Mouse (Mus musculus): ENCODE measurements at regions not wholly inside any gene's neighbourhood (a gene's known extent, or its start where the extent isn't known, plus 50 kb on each side); places are given as distances from the start of the nearest gene placed in this dataset.

DNA sequence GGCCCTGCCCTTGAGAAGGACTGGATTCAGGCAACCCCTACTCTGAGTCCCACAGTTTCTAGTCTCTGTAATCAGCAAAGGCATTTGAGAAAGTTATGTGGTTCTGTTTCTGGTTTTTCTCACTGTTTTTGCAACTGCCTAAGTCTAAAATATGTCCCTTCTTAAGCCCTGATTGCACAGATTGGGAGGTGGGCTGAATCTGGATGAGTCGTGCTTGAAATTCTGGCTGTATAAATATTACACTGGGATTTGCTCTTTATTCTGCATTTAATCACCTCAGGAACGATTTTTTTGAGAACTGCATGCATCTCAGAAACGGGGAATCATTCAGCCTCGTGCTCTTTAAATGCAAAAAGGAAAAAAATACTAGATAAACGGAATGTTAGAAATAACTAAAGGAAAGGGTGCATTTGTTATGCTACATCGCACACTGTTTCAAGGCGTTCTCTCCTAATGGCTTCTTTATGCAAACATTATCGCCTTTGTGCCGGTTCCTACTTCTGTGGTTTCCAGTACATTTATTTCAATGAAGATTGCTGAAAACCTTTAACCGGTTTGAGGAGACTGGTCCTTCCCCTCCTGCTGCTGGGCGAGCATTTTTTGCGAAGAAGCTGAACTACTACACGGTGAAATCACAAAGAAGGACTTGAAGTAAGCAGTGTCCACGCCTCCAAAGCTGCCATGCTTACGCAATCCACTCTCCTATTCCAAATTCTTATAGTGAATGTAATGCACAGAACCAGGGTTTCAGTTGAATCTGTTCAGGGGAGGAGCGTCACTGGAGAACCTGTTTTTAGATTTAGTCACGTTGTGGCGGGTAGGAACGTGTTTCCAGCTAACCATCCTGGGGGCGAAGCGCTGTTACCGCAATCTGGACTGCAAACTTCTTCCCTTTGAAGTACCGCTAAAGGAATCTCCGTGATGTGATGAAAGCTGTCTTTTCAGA is 327.8 kb upstream of the Nrp1 start:
- no peak for DNase-seq
- intact Hi-C loops (cut with DNase I), result no loop called here

DNA sequence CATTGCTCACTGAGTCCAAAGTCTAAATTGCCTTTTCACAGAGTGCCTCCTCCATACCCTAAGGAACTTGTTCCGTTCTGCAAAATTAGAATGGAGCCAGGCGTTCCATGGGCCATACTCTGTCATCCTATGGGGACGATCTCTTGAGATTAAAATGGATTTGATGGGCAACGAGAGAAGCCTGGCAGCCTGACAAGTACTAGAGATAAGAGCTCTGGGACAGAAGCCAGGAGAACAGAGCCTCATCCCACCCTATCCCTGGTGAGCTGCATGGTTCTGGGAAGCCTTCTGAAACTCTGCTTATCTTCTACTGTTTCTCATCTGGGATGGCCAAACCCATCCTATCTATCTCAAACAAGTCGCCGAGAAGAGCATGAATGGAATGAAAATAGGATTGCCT is 324.3 kb upstream of the Nrp1 start:
- intact Hi-C loops (cut with DNase I), result no loop called here
- DNase-seq, result no peak

DNA sequence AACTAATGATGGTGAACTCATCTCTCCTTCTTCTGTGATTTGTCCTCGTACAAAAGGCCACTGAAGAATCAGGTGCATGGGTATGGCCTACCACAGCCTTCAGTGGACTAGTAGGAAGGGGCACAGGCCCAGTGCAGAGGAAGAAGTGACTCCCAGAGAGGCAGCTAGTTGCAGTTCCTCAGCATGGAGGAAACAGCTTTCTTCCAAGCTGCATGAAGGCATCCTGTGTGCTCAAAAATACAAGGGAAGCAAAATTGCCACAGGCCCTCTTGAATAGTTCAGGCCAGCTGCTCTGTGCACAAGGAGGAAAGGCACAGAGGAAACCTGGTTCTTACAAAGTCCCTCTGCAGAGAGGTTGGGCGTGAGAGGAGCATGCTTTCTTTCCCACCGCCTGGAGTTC is 322.7 kb upstream of the Nrp1 start:
- intact Hi-C loops (cut with DNase I), result no loop called here
- DNase-seq, result no peak

DNA sequence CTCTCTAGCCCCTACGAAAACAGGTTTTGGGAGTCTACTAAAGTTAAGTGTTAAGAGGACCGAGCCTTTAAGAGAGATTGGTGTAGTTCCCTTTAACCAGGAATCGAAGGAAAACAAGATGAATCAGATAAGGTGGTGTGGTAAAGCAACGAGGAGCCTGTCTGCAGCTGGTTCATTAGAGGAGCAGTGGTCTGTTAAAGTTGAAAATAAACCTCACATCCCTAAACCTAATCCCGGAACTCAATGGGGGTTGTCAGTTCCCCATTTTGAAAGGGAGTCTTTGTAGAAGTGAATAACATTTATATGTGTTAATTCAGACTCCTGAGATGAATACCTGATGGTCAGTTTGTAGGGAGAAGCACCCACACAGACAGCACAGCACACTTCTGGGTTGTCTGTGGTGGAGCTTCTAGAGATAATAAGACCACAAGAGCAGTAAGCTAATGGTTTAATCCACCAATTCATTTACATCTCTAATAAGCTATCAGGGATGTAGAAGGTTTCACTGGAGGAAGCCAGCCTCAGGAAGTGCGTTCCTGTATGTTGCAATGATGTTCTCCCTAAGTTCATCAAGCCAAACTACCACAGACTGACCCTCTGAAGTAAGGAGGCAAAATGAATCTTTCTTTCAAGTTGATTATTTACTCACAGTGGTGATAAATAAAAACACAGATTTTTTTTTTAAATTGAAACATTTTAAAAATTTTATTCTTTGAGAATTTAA is 318.9 kb upstream of the Nrp1 start:
- no peak for DNase-seq
- intact Hi-C loops (cut with DNase I), result no loop called here

DNA sequence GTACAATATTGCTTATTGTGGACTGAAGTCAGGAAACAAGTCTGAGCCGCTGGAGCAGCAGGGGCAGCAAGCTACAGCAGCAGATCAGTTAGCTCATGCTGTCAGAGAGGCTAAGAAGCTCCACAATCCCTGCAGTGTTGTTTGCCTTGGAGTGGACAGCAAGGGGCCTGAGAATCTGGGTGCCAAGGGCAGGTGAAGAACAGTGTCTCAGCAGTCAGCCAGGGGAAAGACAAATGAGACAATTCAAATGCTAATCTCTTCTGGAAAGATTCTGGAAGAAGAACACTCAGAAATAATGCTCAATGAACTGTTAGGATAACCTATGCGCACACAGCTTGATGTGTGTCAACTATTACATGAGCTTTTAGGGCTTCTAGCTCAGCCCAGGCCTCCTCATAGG is 315.5 kb upstream of the Nrp1 start:
- intact Hi-C loops (cut with DNase I), result no loop called here

DNA sequence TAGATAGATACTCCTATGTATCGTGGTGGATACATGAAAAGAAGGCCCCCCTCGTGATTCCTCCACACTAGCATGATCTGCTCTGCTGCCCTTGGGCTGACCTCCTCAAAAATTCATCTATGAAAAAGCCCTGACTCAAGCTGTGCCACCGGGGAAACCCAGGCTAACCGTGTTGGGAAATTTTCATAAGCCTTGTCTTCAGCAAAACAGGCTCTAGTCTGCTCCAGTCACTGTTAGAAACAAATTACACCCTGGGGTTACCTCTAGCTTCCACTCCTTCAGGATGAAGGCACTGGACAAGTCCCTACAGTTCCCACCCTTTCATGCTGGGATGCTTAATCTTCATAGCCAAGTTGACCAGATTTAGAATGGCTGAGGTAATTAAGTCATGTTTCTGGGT is 315.0 kb upstream of the Nrp1 start:
- no peak for DNase-seq
- intact Hi-C loops (cut with DNase I), result no loop called here

More for the DNA sequence above, 315.5 kb upstream of the Nrp1 start:
- DNase-seq, result no peak

DNA sequence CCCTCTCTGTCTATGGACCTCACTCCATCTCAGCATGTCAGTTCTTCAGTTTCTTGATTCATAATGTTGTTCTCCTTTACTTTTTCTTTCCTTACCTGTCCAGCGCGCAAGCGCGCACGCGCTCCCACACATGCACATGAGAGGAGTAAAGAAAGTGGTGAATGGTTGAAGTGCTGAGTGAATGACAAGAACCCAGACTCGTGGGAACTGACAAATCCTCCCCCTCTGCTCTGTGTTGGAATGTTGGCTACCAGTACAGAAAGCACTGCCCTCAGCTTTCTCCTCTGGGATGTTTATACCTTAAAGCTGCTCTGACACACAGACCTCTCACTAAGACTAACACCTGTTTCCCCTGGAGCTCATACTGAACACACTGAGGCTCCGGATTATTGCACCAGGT is 302.2 kb upstream of the Nrp1 start:
- intact Hi-C loops (cut with DNase I), result no loop called here
- DNase-seq, result no peak

DNA sequence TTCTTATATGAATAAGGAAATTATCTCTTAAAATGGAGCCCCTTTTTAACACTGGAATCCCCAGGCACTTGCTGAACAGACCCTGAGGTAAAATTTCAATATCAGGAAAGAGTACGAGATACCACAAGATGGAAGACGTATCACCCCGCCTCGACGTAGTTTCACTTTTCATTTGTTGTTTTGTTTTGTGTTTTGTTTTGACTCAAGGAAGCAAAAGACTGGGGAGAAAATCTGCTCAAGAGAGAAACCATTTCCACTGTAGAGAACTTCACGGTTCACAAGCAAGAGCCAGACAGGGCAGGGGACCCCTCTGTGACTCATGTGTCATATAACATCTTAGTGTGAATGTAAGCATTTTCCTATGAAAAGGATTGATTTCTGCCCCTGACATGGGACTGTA is 300.6 kb upstream of the Nrp1 start:
- intact Hi-C loops (cut with DNase I), result no loop called here
- no peak for DNase-seq

DNA sequence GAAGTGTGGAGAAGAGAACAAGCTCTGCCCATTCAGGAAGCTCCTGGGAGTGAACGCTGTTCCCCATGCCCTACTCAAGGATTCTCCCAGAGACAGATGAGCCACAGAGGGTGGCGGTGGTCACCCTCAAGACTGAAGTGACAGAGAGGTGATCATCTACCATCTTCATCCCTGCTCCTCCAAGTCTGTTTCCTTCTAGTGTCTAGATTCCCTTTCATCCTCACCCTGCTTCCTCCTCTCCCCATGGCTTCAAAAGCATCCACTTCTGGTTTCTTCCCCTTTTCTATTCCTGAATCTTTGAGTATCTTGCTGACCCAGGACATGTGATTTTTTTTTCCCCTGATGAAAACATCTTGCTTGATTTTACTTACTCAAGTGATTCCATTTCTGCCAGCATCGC is 298.6 kb upstream of the Nrp1 start:
- intact Hi-C loops (cut with DNase I), result no loop called here
- no peak for DNase-seq

DNA sequence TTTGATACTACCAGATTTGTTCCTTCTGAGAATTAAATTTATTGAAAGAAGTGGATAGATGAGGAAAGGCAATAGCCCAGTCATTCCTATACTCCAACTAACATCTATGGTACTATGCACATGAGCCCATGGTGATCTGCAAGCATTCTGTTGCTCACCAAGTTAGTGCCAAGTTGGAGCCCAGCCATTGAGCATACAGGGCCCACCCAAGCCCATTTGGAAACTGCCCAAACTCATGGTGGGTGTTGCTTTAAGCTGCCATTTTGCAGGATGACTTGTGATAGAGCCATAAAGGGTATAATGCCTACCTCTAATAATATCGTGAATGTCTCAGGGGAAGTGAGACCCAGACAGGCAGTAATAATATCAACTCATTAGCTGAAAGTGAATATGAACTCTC is 294.2 kb upstream of the Nrp1 start:
- peak; percentile 80 for DNase-seq
- intact Hi-C loops (cut with DNase I), result no loop called here

DNA sequence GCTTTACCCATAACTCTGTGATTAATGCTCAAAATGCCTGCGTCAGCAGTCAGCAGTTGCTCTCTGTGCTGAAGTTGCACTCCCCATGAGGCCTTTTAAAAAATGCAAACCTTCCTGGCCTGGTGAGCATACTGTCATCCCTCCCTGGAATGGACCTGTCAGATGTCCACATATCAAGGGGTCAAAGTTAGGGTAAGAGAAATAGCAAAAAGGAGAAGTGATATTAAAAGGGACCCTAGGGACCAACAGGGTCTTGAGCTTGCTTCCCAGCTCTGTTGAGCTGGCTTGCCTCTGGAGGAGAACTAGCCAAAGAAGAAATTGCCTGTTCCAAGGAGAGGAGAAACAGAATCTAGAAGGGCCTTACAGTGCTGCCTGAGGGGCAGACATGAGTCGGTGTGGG is 293.3 kb upstream of the Nrp1 start:
- intact Hi-C loops (cut with DNase I), result no loop called here
- no peak for DNase-seq

DNA sequence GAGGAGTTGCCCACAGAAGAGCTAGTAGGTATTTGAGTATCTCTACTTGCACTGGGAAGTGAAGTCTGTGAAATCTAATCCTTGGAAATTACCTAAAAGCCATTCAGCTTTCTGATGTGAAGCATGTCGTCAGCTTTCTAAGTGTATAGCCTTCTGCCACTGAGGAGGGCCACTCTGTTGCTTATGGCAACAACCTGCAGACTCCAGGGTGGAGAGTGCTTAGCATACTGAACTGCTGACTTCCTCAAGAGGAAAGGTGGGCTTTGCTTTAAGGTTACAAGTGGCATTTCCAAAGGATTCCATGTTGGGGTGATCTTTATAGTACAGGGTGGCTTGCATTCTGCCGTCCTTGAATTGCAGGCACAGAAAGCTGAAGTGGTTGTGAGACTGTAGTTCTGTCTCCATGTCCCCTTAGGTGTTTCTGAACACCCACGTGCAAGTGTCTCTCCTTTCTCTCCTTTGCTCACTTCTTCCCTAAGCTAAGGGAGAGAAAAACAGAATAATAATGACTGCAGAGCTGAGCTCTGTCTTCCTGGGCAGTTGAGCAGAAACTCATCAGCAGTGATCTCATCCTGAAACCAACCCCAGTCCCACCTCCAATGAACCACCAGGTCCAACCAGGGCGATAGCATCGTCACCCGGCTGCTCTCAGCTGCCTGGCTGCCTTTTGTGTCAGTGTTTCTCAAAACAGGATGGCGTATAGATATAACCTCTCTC is 292.3 kb upstream of the Nrp1 start:
- DNase-seq, result peak; percentile 4
- intact Hi-C loops (cut with DNase I), result no loop called here

DNA sequence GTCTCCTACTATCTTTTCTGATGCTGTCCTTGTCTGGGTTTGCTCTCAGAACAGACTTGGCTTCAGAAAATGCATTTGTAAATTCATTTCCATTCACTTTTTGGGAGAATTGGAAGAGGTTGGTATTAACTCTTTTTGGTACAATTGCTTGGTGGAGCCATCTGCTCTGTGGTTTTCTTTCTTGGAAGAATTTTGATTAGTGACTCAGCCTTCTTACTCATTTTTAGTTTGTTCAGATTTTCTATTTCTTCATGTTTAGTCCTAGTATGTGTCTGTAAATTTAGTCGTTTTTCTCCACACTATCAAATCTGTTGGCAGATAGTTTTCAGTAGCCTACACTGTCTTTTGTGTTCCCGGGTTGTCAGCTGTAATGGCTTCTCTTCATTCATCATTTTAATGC is 288.7 kb upstream of the Nrp1 start:
- DNase-seq, result no peak
- intact Hi-C loops (cut with DNase I), result no loop called here

DNA sequence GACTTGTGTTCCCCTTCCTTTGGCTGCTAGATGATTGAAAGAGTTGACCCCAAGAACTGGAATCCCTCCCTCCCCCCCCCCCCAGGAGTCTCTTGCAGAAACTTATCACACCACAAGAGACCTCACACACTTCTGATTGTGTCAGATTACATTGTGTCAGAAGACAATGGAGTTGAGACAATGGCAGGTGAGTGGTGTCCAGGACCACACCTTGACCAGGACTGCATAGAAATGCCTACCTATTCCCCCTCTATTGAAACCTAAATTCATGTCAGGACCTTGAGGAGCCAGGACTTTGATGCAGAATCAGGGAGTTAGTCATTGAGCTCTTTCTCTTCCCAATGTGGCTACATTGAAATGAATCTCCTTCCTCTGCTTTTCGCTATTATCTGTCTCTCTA is 282.8 kb upstream of the Nrp1 start:
- no peak for DNase-seq
- intact Hi-C loops (cut with DNase I), result no loop called here

DNA sequence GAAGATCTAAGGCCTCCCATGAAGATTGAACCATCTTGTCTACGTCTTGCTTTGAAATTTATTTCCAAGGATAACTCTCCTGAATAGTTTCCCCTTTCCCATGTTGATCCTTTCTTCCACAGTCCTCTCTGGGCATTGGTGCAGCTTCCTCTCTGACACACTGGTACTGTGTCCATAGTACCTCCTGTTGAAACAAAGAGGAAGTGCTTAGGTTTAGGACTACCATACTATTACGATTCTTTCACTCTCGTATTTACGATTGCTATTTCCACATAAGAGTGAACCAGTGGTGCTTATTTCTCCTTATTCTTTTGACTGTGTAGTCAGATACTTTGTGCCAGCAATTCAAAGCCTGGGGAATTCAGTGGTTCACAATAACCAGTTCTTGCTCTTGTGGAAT is 282.2 kb upstream of the Nrp1 start:
- intact Hi-C loops (cut with DNase I), result no loop called here
- DNase-seq, result no peak

DNA sequence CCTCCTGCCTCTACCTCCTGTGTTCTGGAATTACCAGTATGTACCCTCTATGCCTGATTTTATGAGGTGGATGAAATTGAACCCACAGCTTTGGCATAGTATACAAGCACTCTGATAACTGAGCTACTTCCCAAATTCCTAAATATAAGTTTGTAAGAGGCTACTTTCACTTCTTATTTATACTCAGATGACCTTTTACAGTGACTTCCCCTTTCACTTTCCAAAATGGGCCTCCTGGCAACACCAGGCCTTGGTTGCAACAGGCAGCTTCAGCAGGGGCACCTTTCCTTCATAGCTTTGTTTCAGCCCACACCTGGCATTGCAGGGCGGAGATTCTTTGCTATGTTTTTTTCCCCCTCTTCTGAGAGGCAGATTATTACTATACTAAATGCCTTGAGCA is 279.7 kb upstream of the Nrp1 start:
- intact Hi-C loops (cut with DNase I), result no loop called here
- no peak for DNase-seq

DNA sequence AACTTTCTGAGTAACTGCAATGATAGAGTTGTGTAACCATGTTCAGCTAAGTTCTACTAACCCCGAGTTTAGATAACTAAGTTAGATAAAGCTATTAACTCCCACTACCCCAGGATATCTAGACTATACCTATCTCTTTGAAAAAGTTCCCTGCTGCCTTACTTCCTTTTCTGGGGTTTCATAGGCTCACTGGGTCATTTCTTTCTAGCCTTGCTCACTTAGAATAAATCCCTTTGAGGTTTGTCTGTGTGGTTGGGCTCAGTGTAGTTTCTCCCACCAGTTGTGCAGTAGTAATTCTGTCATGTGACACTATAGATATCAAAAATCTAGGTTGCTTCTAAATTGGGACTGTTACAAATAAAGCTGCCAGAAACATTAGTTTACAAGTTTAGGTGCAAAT is 272.6 kb upstream of the Nrp1 start:
- intact Hi-C loops (cut with DNase I), result no loop called here
- no peak for DNase-seq

DNA sequence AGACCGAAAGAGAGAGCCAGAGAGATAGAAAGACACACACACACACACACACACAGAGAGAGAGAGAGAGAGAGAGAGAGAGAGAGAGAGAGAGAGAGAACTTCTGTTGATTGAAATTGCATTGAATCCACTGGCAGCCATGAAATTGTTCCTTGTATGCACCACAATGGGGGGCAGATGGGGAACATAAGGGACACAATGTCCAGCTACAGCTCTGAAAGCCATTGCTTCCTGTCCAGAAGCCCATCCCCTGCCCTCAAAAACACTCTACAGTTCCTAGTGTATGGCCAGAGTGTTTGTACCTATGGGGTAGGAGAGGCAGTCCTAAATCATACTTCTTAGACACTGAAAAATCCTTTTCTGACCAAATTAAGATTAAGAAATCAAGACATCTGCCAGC is 270.9 kb upstream of the Nrp1 start:
- DNase-seq, result no peak
- intact Hi-C loops (cut with DNase I), result no loop called here

DNA sequence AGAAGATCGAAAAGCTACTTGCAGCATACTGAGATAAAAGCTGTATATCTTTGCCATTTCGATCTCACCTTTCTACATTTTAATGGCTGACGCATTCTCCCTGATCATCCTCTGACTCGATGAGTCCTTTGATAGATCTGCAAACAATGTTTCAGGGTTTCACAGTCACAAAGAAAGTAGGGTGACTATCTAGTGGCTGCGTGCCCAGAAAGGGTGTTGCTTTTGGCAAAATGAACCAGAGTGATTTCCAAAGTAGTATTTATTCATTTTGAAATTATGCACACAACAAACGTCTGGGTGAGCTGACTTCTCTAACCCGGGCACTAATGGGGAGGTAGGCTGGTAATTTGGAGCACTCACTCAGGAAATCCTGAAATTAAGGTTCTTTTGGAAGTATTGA is 265.6 kb upstream of the Nrp1 start:
- no peak for DNase-seq
- intact Hi-C loops (cut with DNase I), result no loop called here

DNA sequence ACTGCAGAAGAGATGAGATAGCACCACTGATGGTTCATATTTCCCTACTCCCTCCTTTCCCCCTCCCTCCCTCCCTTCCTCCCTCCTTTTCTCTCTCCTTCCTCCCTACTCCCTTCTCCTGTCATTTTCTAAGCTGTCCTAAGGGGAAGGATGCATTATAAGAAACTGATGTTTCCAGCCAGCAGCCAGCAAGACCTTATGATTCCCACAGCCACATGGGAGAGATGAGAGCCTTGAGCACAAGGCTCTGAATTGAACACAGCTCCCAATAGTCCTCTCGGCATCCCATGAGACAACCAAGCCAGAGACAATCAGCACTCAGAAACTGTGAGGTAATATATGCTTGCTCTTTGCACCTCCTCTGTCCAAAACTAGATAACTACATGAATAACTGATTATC is 263.0 kb upstream of the Nrp1 start:
- no peak for DNase-seq
- intact Hi-C loops (cut with DNase I), result no loop called here

DNA sequence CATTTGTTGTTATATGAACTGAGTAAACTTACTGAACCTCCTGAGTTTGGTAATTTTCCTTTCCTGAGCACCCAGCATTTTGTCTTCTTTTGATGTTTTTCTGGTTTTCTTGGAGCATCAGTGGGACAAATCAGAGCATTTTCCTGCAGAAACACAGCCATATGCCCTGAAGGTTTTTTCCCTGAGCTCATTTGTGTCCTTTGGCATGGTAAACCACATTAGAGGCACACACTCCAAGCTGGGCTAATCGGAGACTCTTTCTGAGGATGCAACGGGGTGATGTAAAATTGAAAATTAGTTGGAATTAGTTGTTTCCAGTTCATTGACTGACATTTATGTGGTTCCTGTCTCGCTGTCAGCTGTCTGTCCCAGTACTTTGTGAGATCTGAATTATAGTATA is 260.8 kb upstream of the Nrp1 start:
- DNase-seq, result no peak
- intact Hi-C loops (cut with DNase I), result no loop called here

DNA sequence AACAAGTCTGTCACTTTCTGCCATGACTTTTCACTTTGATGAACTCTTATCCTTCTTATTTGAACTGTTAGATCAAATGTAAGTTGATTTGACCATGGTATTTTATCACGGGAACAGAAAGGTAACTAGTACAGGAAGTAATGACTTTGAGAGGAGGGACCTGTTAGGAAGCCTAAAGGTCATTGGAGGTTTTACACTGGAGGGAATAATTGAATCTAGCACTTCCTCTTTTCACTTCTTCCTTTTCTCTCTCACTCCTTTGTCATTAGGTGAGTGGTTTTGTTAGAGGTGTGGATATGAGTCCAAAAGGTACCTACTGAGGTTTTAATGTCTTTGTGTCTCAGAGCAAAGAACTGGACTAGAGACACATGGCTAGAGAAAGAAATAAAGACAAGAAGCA is 255.0 kb upstream of the Nrp1 start:
- intact Hi-C loops (cut with DNase I), result no loop called here

More for the DNA sequence above, 255.0 kb upstream of the Nrp1 start:
- DNase-seq, result no peak

Measured in left cerebral cortex, postnatal 4 days (tissue).